Mouse (Mus musculus) left cerebral cortex, postnatal 4 days (tissue): Measurements from ENCODE around the gene Zfp846. TPM values are rescaled to one million over a fixed set of nuclear protein-coding genes. Genes with fewer than 3 reads are reported as not detected.
A peak's percentile ranks its signal among the peaks of the same experiment; 100 is the strongest.

Experiments used
- DNase-seq: peaks from one replicate; pipeline ENCODE4 v3.0.0-alpha.2; 2022
- intact Hi-C: fragments of 180-260 bp; cut with DNase I; formaldehyde crosslinking; loops from one replicate; pipeline ENCODE4 v1.15.1; 2025
- total RNA-seq, 2 experiments: library from RNA; stranded (reverse); gene quantifications; 2 replicates each; pipeline ENCODE4 v1.2.3; 2021

Zfp846 gene
- total RNA-seq, 2 experiments from 2014 or later, result 44.4 to 51.5 TPM

DNA sequence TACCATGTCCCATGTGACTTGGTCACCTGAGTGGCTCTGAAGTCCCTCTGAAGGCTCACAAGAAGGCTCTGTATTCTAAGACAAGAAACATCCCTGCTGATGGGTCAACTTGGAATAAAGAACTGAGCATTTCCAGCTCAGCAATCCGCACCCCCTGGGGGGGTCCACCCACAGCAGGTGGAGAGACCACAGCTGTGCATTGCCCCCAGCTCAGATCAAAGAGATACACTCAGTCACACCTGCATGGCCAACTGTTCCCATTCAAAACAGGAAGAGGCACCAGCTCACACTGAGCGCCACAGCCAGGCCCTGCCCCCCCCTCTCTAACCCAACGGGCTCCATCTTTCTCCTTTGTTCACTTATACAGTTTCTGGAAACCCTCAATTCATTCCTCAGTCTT, 55.2 kb downstream of the Zfp846 start:
- no peak for DNase-seq
- intact Hi-C loops, result no loop called here

DNA sequence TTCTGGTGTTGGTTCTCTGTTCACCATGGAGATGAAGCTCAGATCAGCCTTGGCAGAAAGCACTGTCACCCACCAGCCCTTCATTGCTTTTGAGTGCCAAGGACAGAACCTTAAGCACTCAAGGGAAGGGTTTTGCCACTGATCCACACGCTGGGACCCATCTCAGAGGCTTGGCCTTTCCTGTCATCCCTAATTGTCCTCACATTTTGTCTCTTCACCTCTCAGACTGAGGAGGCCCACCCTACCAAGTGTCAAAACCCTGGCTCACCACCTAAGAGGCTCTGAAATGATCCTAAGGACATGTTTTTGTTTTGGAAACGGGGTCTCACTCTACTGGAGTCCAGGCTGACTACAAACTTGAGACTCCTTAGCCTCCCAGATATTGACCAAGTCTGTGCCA, 55.7 kb downstream of the Zfp846 start:
- no peak for DNase-seq
- intact Hi-C loops, result no loop called here

DNA sequence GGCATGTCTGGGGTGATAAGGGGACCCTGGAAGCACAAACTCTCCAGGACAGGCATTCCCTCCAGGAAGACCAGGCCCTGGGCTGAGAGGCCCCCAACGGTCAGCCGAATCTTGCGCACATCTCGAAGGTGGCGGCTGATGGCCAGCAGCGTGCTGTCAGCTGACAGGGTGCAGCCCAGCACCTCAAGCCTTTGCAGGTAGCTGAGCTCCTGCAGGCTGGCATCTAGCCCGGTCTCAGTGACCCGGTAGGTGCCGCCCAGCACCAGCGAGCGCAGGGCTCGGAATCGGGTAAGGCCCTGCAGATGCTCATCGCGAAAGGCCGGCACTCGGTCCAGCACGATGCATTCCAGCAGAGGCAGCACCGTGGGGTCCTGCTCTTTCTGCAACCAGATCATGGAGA, 57.5 kb downstream of the Zfp846 start:
- DNase-seq, result no peak
- intact Hi-C loops, result no loop called here

DNA sequence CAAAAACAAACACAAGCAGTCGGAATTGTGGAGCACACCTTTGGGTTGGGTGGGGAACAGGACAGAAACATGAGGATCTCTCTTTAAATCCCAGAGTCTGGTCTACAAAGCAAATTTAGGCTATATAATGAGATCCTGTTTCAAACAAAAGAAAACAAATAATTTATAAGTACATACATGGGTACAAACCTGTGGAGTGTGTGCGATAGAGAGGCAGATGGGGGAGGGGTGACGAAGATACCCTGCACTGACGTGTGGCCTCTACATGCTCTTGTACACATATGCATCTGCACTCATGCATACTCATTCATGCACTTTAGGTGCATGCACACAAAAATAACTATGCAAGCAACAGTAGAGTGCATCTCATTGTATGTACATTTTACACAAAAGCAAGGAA, 58.4 kb downstream of the Zfp846 start:
- intact Hi-C loops, result no loop called here
- DNase-seq, result no peak

DNA sequence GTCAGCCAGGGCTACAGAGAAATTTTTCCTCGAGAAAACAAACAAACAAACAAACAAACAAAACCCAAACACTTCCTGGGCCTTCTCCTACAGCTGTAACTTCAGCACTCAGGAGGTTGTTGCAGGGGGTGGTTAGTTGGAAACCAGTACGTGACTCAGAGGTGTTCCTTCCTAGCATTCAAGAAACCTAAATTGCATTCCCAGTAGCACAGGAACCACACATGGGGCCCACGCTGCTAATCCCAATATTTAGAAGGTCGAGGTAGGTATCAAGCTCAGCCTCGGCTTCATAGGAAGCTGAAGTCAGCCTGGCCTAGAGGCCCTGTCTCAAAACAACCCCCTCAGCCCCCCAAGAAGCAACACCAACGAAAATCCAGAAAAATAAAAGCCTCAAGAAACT, 60.4 kb downstream of the Zfp846 start:
- intact Hi-C loops, result no loop called here
- DNase-seq, result no peak

DNA sequence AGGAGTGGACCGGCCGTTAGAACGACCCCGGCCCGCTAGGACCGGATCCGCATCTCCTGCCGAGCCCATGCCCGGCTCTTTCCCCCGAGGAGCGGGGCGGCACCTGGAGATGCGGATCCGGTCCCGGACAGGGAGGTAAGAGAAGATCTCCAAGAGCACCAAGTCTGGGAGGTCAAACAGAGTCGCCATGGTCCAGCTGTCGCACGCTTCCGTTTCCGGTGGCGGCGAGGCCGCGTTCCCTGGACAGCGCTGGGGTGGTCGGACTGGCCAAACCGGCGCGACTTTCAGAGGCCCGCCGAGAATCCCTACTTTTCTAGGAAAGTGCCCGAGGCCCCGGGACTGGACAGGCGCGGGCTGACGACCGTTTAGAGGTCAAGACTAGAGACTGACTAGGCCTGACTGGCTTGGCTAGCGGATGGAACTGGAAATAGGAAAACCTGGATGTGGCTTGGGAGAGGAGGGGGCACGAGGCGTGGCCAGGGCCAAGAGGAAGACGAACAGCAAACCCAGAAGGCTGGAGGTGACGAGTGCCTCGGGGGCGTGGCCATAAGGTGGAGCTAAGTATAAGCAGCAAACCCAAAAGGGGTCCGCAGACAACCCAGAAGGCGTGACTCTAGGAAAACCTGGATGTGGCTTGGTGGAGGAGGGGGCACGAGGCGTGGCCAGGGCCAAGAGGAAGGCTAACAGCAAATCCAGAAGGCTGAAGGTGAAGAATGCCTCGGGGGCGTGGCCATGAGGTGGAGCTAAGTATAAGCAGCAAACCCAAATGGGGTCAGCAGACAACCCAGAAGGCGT, 61.2 kb downstream of the Zfp846 start, which contains the start of gene Ubl5:
Gene Ubl5, plus strand, starts transcription at position 778 of the 795 bp plus-strand sequence.
- intact Hi-C loops, result no loop called here
- peak; percentile 96 for DNase-seq

DNA sequence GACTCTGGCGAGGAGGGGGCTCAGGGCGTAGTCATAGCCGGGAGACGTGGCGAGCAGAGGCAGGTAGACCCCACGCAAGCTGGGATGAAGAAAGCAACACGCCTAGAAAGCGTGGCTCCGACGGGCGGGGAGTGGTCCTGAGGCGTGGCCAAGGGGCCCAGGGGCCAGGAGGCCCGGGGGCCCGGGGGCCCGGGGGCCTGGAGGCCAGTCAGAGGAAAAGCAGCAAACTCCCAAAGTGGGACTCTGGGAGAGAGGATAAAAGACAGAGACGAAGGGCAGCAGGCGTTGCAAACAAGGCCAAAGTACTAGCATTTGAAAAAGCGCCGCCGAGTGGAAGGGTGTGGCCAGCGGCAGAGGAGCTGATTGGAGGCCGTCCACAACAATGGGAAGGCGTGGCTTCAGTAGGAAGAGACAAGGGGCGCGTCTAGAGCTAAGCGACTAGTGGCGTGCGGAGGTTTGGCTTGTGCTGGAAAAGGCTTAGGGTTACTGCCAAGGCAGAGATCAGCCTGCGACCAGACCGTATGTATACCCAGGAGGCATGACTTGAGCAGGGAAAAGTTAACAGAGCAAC, 61.9 kb downstream of the Zfp846 start:
- intact Hi-C loops, result no loop called here
- peak; percentile 81 for DNase-seq

DNA sequence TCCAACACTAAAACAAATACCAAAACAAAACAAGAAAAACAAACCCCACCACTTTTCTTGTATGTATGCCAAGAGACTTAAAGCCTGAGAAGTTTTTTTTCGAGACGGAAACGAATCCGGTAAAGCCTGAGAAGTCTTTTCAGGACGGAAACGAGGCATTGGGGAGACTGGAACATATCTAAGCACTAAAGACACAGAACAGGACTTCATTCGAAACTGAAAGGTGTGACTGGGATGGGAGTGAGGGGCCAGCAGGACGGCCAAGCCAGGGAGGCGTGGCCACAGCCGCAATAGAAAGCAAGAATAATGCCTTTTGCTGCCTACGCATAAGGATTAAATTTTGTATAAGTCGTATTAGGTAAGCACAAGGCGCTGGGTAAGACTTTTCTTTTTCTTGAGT, 62.7 kb downstream of the Zfp846 start:
- DNase-seq, result no peak
- intact Hi-C loops, result no loop called here

DNA sequence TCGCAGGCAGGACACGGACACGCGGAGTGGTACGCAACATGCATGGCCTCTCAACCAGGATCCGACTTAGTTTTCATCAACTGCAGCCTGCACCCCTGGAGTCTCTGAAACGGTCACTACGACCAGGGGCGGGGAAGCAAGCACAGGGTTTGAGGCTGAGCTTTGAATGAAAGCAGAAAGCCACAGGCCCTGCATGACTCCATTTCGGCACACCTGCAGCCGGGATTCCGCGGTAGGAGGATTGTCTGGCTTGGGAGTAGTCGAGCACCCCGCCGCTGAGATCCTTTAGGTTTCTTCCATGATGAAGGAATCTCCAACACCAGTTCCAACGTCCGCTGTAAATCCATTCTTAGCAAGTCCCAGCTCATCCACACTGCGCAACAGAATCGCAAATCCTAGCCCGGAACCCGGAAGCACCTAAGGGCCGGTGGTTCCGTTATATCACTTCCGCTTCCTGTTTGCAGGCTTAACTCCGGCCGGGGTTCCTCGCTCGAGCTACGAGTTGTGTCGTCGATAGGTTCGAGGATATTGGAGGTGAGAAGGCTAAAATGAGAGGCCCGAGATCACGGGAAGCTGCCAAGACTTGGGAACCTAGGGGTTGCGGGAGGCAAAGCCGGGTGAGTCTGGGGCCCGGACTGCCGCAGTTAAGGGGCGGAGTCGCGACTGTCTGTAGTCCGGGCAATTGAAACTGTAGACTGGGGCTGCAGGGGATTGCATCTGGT, 63.4 kb downstream of the Zfp846 start, which contains the start of gene Fbxl12:
Gene Fbxl12, minus strand, starts transcription at position 408 of the 722 bp plus-strand sequence.
- DNase-seq, result peak; percentile 61
- intact Hi-C loops, result no loop called here

DNA sequence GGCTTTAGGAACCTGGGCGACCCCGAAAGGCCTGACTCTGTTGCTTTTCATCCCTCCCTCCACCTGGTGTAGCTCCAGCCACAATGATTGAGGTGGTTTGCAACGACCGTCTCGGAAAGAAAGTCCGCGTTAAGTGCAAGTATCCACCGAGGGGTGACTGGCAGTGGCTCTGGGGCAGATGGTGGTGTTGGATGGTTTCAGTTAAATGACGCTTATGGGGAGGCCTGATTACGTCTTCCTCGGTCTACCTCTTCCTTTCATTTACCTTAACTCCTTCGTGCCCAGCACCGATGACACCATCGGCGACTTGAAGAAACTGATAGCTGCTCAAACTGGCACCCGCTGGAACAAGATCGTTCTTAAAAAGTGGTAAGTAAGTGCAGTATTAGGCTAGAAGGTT, 64.0 kb downstream of the Zfp846 start:
- intact Hi-C loops, result no loop called here
- DNase-seq, result no peak

DNA sequence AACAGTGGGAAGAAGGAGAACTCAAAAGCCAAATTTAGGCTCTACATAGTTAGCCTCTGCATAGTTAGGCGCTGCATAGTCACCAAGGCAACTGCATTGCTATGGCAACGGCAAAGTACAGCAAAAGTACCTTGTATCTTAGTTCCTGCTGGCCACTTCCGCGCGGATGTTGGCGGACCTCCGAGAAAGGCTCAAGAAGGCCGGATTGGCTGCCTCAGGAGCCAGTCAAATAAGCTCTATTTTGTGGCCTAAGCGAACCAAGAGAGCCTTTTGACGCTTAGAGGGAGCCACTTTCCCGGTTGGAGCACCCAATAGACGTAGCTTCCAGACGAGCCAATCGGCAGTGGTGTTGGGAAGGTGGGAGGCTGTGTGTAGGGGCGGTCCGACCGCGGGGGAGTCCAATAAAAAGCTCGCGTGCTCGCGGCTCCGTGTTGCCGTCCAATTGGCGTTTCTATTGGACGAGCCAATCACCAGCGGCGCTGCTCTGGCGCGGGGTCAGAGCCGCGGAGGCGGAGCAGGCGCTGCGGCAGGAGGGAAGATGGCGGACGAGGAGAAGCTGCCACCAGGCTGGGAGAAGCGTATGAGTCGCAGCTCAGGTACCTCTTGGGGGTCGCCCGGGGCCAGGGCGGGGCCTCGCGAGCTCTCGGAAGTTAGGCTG, 70.6 kb downstream of the Zfp846 start, which contains the start of gene Pin1:
Gene Pin1, plus strand, starts transcription at position 494 of the 658 bp plus-strand sequence.
- peak; percentile 98 for DNase-seq
- intact Hi-C loops, result loop anchor here (2.0 kb wide), 1 partner anchor 49 kb away; no protein-coding TSS in a partner anchor

DNA sequence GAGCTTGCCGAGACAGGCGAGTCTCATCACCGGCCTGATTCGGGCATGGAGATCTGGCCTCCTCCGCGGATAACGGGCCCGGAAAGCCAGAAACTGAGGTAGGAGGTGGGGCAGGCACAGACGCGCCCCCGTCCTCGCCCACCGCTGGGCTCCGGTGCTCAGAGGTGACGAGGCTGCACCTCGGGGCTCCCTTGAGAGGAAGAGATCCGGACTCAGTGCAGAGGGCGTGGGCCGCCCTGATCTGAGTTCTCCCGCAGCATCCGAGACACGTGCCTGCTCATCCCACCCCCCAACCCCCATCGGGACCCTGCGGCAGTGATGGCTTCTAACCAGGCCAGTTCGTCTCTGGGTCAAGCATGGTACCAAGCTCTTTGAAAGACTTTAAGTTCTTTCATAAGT, 71.2 kb downstream of the Zfp846 start:
- intact Hi-C loops, result no loop called here
- DNase-seq, result peak; percentile 39

DNA sequence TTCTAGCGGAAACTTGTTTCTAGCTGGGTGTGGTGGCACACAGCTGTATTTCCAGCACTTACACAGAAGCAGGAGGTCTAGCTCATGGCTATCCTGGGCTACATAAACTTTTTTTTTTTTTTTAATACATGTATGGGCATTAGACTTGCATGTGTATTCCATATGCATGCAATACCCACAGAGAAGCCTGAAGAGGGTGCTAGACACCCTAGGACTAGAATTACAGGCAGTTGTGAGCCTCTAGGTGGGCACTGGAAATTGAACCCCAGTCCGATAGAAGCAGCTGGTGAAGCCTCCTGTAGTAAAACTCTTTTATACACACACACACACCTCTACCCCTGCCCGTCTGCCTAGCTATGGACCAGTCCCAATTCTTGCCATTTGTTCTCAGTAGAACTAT, 72.8 kb downstream of the Zfp846 start:
- intact Hi-C loops, result no loop called here

More for the DNA sequence above, 72.8 kb downstream of the Zfp846 start:
- DNase-seq, result no peak

Other genes starting within 250 kb of the Zfp846 start
- gene Olfr18, start 245.2 kb upstream of the Zfp846 start, total RNA-seq, result not detected
- gene Zfp560, start 196.1 kb upstream of the Zfp846 start, total RNA-seq, result 10 to 100 TPM; 16.5 to 20.0 TPM
- gene Zfp26, start 121.1 kb upstream of the Zfp846 start, total RNA-seq, result 10 to 100 TPM; 41.9 to 42.3 TPM
- gene Zfp426, start 88.5 kb upstream of the Zfp846 start, total RNA-seq, result 10 to 100 TPM; 35.1 to 40.5 TPM
- 100 to 1,000 TPM in 1 of 2 experiments, 10 to 100 TPM in 1; 97.4 to 105 TPM for gene Zfp266, start 59.9 kb upstream of the Zfp846 start, total RNA-seq
- gene Ubl5, start 61.6 kb downstream of the Zfp846 start, total RNA-seq, result 100 to 1,000 TPM; 298 to 308 TPM
- gene Fbxl12, start 63.5 kb downstream of the Zfp846 start, total RNA-seq, result 10 to 100 TPM; 21.9 to 25.4 TPM
- 10 to 100 TPM; 27.0 to 28.4 TPM for gene Pin1, start 70.8 kb downstream of the Zfp846 start, total RNA-seq
- 100 to 1,000 TPM; 229 to 241 TPM for gene Olfm2, start 165.1 kb downstream of the Zfp846 start, total RNA-seq
- 1 to 10 TPM in 1 of 2 experiments, under 1 TPM in 1; 0.90 to 1.2 TPM for gene Col5a3, start 233.8 kb downstream of the Zfp846 start, total RNA-seq
- not detected for gene Rdh8, start 237.2 kb downstream of the Zfp846 start, total RNA-seq